Mouse (Mus musculus) activated CD4-positive, CD25-positive, alpha-beta regulatory T cell, adult 4 months (primary cell): ENCODE results near the gene Kank3. TPM values are rescaled to one million over a fixed set of nuclear protein-coding genes. Genes with fewer than 3 reads are reported as not detected.
A peak's percentile ranks its signal among the peaks of the same experiment; 100 is the strongest.

Source experiments
- ATAC-seq: one replicate; pipeline ENCODE4 v1.8.0; 2017
- polyA plus RNA-seq, 2 experiments: library from polyadenylated mRNA; unstranded; fragments of 100-300 nt; shearing (Covaris generic); gene quantifications; one replicate each; pipeline ENCODE4 v1.2.1; 2017

Gene Kank3
- polyA plus RNA-seq, 2 experiments from 2014 or later: 1.9 to 3.3 TPM

GRCm38 (mm10) chr17:33857816-33858215, 47.5 kb downstream of the Kank3 start:
- ATAC-seq: no peak

GRCm38 (mm10) chr17:33865330-33866030, 55.2 kb downstream of the Kank3 start:
- ATAC-seq: peak; percentile 90

Other genes with a start within 250 kb of the Kank3 start
- 10 to 100 TPM; 53.6 to 65.2 TPM for gene Zfp414, start 181.4 kb upstream of the Kank3 start, polyA plus RNA-seq
- under 1 TPM; 0.40 to 0.85 TPM for gene Pram1, start 172.5 kb upstream of the Kank3 start, polyA plus RNA-seq
- 100 to 1,000 TPM; 338 to 341 TPM for gene Hnrnpm, start 123.7 kb upstream of the Kank3 start, polyA plus RNA-seq
- gene March2, start 91.8 kb upstream of the Kank3 start, polyA plus RNA-seq: 10 to 100 TPM; 27.2 to 33.5 TPM
- gene Rab11b, start 50.0 kb upstream of the Kank3 start, polyA plus RNA-seq: 100 to 1,000 TPM; 227 to 308 TPM
- gene Angptl4, start 28.7 kb upstream of the Kank3 start, polyA plus RNA-seq: 1 to 10 TPM; 3.7 to 4.8 TPM
- 1,000 to 10,000 TPM; 1,524 to 2,342 TPM for gene Rps28, start 14.0 kb downstream of the Kank3 start, polyA plus RNA-seq
- 100 to 1,000 TPM; 389 to 432 TPM for gene Ndufa7, start 14.1 kb downstream of the Kank3 start, polyA plus RNA-seq
- gene Cd320, start 32.6 kb downstream of the Kank3 start, polyA plus RNA-seq: 10 to 100 TPM; 11.4 to 15.9 TPM
- not detected for gene Gm7029, start 63.3 kb downstream of the Kank3 start, polyA plus RNA-seq
- 1 to 10 TPM; 1.5 to 2.5 TPM for gene Kifc1, start 80.1 kb downstream of the Kank3 start, polyA plus RNA-seq
- gene Platr17, start 94.6 kb downstream of the Kank3 start, polyA plus RNA-seq: 10 to 100 TPM in 1 of 2 experiments, 1 to 10 TPM in 1; 6.5 to 15.4 TPM
- 100 to 1,000 TPM in 1 of 2 experiments, 10 to 100 TPM in 1; 97.4 to 149 TPM for gene Daxx, start 98.9 kb downstream of the Kank3 start, polyA plus RNA-seq
- 100 to 1,000 TPM; 299 to 436 TPM for gene Tapbp, start 105.4 kb downstream of the Kank3 start, polyA plus RNA-seq
- gene Zbtb22, start 105.4 kb downstream of the Kank3 start, polyA plus RNA-seq: 1 to 10 TPM; 4.1 to 4.7 TPM
- gene Rgl2, start 119.0 kb downstream of the Kank3 start, polyA plus RNA-seq: 10 to 100 TPM; 26.5 to 34.3 TPM
- gene Pfdn6, start 129.8 kb downstream of the Kank3 start, polyA plus RNA-seq: 100 to 1,000 TPM; 113 to 146 TPM
- 10 to 100 TPM; 11.8 to 16.6 TPM for gene Wdr46, start 130.1 kb downstream of the Kank3 start, polyA plus RNA-seq
- 10 to 100 TPM; 18.7 to 19.0 TPM for gene B3galt4, start 141.0 kb downstream of the Kank3 start, polyA plus RNA-seq
- 10 to 100 TPM; 25.1 to 28.2 TPM for gene Vps52, start 145.3 kb downstream of the Kank3 start, polyA plus RNA-seq
- 1,000 to 10,000 TPM; 6,680 to 7,218 TPM for gene Rps18, start 145.5 kb downstream of the Kank3 start, polyA plus RNA-seq
- 1,000 to 10,000 TPM; 4,668 to 6,585 TPM for gene H2-K1, start 189.8 kb downstream of the Kank3 start, polyA plus RNA-seq
- gene Ring1, start 214.2 kb downstream of the Kank3 start, polyA plus RNA-seq: 1 to 10 TPM; 2.2 to 3.4 TPM
- gene H2-Ke6, start 217.5 kb downstream of the Kank3 start, polyA plus RNA-seq: 10 to 100 TPM; 29.3 to 35.2 TPM
- gene Slc39a7, start 221.2 kb downstream of the Kank3 start, polyA plus RNA-seq: 10 to 100 TPM; 34.6 to 49.4 TPM
- 1 to 10 TPM; 7.2 to 9.0 TPM for gene Rxrb, start 221.3 kb downstream of the Kank3 start, polyA plus RNA-seq
- under 1 TPM; 0.07 to 0.20 TPM for gene Col11a2, start 228.9 kb downstream of the Kank3 start, polyA plus RNA-seq